Mouse (Mus musculus) cerebellum, adult 2 months (tissue): ENCODE results near the gene Sugp2. TPM values are rescaled to one million over a fixed set of nuclear protein-coding genes. Genes with fewer than 3 reads are reported as not detected.
"Not testable (repeated sequence)": the region's sequence is repeated elsewhere in the genome, so short reads cannot be mapped to it uniquely, and the experiment has no call there.

Experiments used
- DNase-seq, 2 experiments: peaks; one replicate each; pipeline ENCODE4 v3.0.0; 2021
- H3K27ac ChIP-seq: fragments of 200-500 bp; 2 replicates; pipeline ENCODE4 v1.5.1; 2012; ENCODE audit warnings: low read length, control low read depth, inconsistent platforms; ENCODE audit not compliant: insufficient read depth
- H3K27me3 ChIP-seq: fragments of 200-500 bp; 2 replicates; pipeline ENCODE4 v1.6.1; 2012; ENCODE audit warnings: inconsistent platforms, mild to moderate bottlenecking, low read length, moderate library complexity; ENCODE audit not compliant: control insufficient read depth, insufficient read depth
- H3K4me1 ChIP-seq: fragments of 200-500 bp; 2 replicates; pipeline ENCODE4 v1.6.1; 2011; ENCODE audit warnings: low read length; ENCODE audit not compliant: control insufficient read depth, insufficient read depth
- H3K4me3 ChIP-seq: fragments of 200-500 bp; replicated peaks from 2 replicates; pipeline ENCODE3; 2011; ENCODE audit warnings: mild to moderate bottlenecking, low read depth, low read length, control low read depth; ENCODE audit not compliant: insufficient read depth
- CTCF ChIP-seq: fragments of 200-500 bp; IDR thresholded peaks from 2 replicates; pipeline ENCODE4 v1.5.1; 2011; ENCODE audit warnings: low read depth, mild to moderate bottlenecking, control low read depth, low read length, moderate library complexity, borderline replicate concordance; ENCODE audit not compliant: insufficient read depth
- POLR2A ChIP-seq: fragments of 200-500 bp; IDR thresholded peaks from 2 replicates; pipeline ENCODE4 v1.6.1; 2011; ENCODE audit warnings: low read length, control low read depth, borderline replicate concordance; ENCODE audit not compliant: insufficient read depth
- WGBS: fragments of 180-500 bp; shearing (Covaris S2); methylation state at CpG from one replicate; pipeline ENCODE4 v1.1.7; 2018; 5-methylcytosine and 5-hydroxymethylcytosine counted together
- polyA plus RNA-seq: library from polyadenylated mRNA; depleted of rRNA; stranded (reverse); fragments of >200 nt; gene quantifications from 2 replicates; pipeline ENCODE4 v1.2.3, GENCODE M21; 2012

Gene Sugp2
- polyA plus RNA-seq, 1 experiment: 102 TPM

GRCm38 (mm10) chr8:70215092-70215491 lies 18.9 kb upstream of the Sugp2 start:
- WGBS: 77% methylated on average over 5 of the region's 5 CpGs
- Histone ChIP-seq H3K27me3 (no peaks in the 10 kb centered on the region), H3K4me1 (peaks cover 9% of the 10 kb centered on the region), H3K27ac (no peak overlapping the region), H3K4me3 (no peak overlapping the region)
- DNase-seq: no peak
- no peak for TF ChIP-seq POLR2A
- TF ChIP-seq CTCF: no peak

DNA sequence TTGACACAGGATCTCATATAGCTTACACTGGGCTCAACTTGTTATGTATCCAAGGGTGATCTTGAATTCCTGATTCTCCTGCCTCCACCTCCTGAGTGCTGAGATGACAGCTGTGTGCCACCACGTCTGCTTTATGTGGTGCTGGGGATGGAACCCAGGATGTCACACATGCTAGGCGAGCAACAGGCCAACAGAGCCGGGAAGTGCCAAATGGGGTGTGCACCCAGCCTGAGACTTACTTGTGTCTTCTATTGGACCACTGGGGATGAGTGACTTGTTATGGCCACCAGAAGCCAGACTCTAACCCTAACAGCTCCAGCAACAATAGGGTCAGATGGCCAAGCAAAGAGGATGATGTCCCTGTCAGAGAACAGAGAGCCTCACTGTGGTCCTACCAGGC lies 17.9 kb upstream of the Sugp2 start:
- not testable (repeated sequence) for DNase-seq, H3K27ac ChIP-seq, H3K27me3 ChIP-seq, H3K4me3 ChIP-seq
- H3K4me1 ChIP-seq: peaks cover 15% of the 10 kb centered on the region
- 48% methylated on average over 3 of the region's 3 CpGs for WGBS

GRCm38 (mm10) chr8:70216566-70216965 lies 17.5 kb upstream of the Sugp2 start:
- TF ChIP-seq POLR2A: no peak
- no peak for TF ChIP-seq CTCF
- H3K4me3 ChIP-seq: no peak overlapping the region
- no peak overlapping the region for H3K27ac ChIP-seq
- WGBS: 21% methylated on average over 1 of the region's 1 CpGs
- H3K27me3 ChIP-seq: no peaks in the 10 kb centered on the region
- peaks cover 15% of the 10 kb centered on the region for H3K4me1 ChIP-seq
- DNase-seq: peak; percentile 77 to 83

GRCm38 (mm10) chr8:70217441-70217840 lies 16.6 kb upstream of the Sugp2 start:
- no peaks in the 10 kb centered on the region for H3K27me3 ChIP-seq
- DNase-seq: no peak
- no peak overlapping the region for H3K4me3 ChIP-seq
- TF ChIP-seq CTCF: no peak
- no peak for TF ChIP-seq POLR2A
- H3K4me1 ChIP-seq: peaks cover 15% of the 10 kb centered on the region
- H3K27ac ChIP-seq: no peak overlapping the region

GRCm38 (mm10) chr8:70219107-70219684 lies 14.8 kb upstream of the Sugp2 start:
- 58% methylated on average over 5 of the region's 5 CpGs for WGBS
- H3K27ac ChIP-seq: no peak overlapping the region
- H3K27me3 ChIP-seq: no peaks in the 10 kb centered on the region
- DNase-seq: no peak
- peaks cover 12% of the 10 kb centered on the region for H3K4me1 ChIP-seq
- TF ChIP-seq CTCF: no peak
- no peak for TF ChIP-seq POLR2A
- H3K4me3 ChIP-seq: no peak overlapping the region

DNA sequence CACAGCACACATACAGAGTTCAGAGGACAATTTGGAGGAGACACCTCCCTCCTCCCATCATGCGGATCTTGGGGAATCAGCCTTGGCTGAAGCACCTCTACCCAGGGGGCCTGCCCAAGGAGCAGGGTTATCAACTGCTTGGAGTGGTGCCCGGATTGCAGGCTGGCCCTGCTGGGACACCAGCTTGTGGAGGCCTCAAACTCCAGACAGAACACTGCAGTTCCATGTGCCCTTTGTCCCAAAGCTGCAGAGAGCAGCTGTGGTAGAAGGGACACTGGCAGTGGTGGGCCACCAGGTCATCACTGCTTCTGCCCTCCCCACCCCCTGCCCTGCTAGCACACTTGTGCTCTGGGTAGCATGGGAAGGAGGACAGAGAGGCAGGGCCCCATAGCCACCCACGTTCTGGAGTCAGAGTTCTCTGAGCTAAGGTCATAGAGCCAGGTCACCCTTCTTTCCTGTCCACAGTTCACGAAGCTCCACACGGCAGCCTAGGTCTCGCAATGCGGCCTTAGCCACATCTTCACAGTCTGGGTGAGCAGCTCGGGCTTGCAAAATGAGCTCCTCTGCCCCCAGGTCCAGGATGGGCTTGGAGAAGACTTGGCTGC lies 13.7 kb upstream of the Sugp2 start:
- no peak for TF ChIP-seq CTCF
- TF ChIP-seq POLR2A: no peak
- Histone ChIP-seq H3K27me3 (no peaks in the 10 kb centered on the region), H3K27ac (no peak overlapping the region), H3K4me3 (no peak overlapping the region), H3K4me1 (peaks cover 12% of the 10 kb centered on the region)
- DNase-seq: peak; percentile 57 to 67
- 55% methylated on average over 8 of the region's 8 CpGs for WGBS

DNA sequence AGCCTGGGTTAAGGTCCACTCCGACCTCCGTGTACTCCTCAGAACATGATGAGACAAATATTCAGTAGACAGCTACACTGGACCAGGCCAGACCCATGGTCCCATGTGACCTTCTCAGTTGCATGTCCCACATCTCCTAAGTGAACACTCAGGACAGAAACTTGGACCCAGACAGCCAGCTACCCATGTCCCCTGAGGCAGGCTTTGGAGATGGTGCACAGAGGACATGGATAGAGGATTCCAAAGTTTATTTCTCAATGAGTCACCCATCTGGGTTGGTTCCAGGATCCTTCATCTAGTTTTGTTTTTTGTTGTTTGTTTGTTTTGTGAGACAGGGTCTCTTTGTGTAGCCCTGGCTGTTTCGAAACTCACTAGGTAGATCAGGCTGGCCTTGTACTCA lies 13.1 kb upstream of the Sugp2 start:
- H3K27me3 ChIP-seq: no peaks in the 10 kb centered on the region
- no peak for DNase-seq
- WGBS: 81% methylated on average over 3 of the region's 3 CpGs
- peaks cover 12% of the 10 kb centered on the region for H3K4me1 ChIP-seq
- no peak overlapping the region for H3K27ac ChIP-seq
- TF ChIP-seq POLR2A (no peak), CTCF (no peak)
- H3K4me3 ChIP-seq: no peak overlapping the region

DNA sequence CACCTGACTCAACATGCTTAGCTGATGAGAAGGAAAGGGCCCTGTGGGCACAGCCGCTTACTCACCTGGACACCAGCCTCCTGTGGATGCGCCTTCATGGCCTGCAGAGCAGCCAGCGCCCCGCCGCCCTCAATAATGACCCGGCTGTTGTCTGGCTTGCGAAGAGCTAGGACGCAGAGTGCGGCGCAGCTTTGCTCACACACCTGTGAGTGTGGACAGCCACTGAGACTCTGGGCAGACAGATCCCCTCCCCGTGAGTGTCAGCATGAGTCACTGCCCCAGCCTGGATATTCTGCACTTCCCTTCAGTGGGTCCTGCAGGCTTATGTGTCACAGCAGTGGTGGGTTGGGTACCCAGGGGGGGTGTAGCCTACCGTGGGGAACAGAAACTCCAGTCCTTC lies 12.0 kb upstream of the Sugp2 start:
- no peaks in the 10 kb centered on the region for H3K27me3 ChIP-seq
- 97% methylated on average over 12 of the region's 12 CpGs for WGBS
- no peak for TF ChIP-seq POLR2A
- no peak for TF ChIP-seq CTCF

DNA sequence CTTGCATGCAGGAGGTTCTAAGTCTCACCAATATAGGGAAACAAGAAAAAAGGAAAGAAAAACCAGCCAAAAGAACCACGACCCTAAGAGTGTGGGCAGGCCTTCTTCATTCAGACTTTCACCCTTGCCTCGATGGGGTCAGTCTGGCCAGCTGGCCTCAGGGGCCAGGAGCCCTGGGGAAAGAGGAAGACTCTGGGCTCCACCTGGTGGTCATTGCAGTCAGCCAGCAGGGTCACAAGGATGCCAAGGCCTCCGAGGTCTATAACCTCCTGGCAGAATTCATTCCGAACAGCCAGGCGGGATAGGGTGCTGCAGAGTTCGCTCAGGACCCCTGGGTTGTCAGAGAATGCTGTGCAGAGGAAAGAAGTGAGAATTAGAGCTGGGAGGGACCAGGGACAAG lies 10.7 kb upstream of the Sugp2 start:
- H3K4me1 ChIP-seq: peaks cover 9% of the 10 kb centered on the region
- 34% methylated on average over 6 of the region's 6 CpGs for WGBS
- peak; percentile 38 to 51 for DNase-seq
- H3K27me3 ChIP-seq: no peaks in the 10 kb centered on the region
- H3K27ac ChIP-seq: no peak overlapping the region
- no peak overlapping the region for H3K4me3 ChIP-seq
- peak; percentile 55; the same call in 1 of the 2 replicates for TF ChIP-seq CTCF
- TF ChIP-seq POLR2A: no peak

More for the DNA sequence above, 12.0 kb upstream of the Sugp2 start:
- Histone ChIP-seq H3K4me1 (peaks cover 9% of the 10 kb centered on the region), H3K27ac (no peak overlapping the region), H3K4me3 (no peak overlapping the region)
- no peak for DNase-seq
